Mouse (Mus musculus): ENCODE data around the gene Ensa.

DNA sequence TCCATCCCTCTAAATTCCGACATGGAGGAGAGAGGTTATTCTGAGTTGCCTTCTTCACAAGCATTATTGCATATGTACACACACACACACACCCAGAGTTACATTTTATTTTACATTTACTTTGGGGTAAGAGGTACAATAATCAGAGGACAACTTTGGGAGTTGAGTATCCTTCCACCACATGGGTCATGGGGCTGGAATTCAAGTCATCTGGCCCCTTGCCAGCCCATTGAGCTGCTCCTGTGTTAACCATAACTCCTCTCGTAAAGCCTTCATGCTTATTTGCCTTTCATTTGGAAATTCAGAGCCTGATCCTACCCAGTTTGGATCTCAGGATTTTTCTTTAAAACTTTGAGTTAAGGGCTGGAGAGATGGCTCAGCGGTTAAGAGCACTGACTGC is 18.7 kb upstream of the Ensa start:
- TF ChIP-seq CTCF (IDR thresholded peaks at IDR 0.05; ENCODE audit: extremely low read depth, insufficient read length, insufficient replicate concordance, low read depth, low read length) (no peak), POLR2A (IDR thresholded peaks at IDR 0.05; ENCODE audit: low read depth, low read length) (no peak)
